Mouse (Mus musculus) CH12.LX (cell line): ENCODE results near the gene Mtif2. TPM values are rescaled to one million over a fixed set of nuclear protein-coding genes. Genes with fewer than 3 reads are reported as not detected.

Experiments used
- DNase-seq: peaks from one replicate; pipeline ENCODE4 v3.0.0-alpha.2; 2013; ENCODE audit errors: extremely low read depth
- H3K27ac ChIP-seq: 2 replicates; pipeline ENCODE4 v1.5.1; 2012; ENCODE audit warnings: low read depth, mild to moderate bottlenecking, control low read depth, moderate library complexity; ENCODE audit not compliant: insufficient read depth
- H3K27me3 ChIP-seq: replicated peaks from 2 replicates; pipeline ENCODE3; 2012; ENCODE audit warnings: inconsistent platforms
- H3K36me3 ChIP-seq, 2 experiments: replicated peaks in 1 of 2; 2 replicates each; pipeline versions ENCODE3 to v1.6.1; 2012; ENCODE audit warnings: inconsistent platforms in 1 of 2, low read length in 1 of 2, mild to moderate bottlenecking in 1 of 2, mixed read lengths in 1 of 2, moderate library complexity in 1 of 2; ENCODE audit not compliant: control insufficient read depth in 1 of 2, insufficient read depth in 1 of 2
- H3K4me1 ChIP-seq, 2 experiments: 2 replicates each; pipeline ENCODE4 v1.6.1; 2012; ENCODE audit warnings: inconsistent platforms in 1 of 2, moderate library complexity in 1 of 2; ENCODE audit not compliant: insufficient read depth in 2 of 2, control insufficient read depth in 1 of 2
- H3K4me2 ChIP-seq: 2 replicates; pipeline ENCODE4 v1.6.1; 2012; ENCODE audit warnings: low read depth, mild to moderate bottlenecking, control low read depth; ENCODE audit not compliant: poor library complexity, insufficient read depth, severe bottlenecking
- H3K4me3 ChIP-seq, 3 experiments: fragments of 150-350 bp in 1 of 3; sonication (generic) in 1 of 3; replicated peaks in 1 of 3; 2 replicates each; pipeline versions ENCODE3 to v1.5.1; 2011 to 2012; ENCODE audit warnings: low read depth in 2 of 3, low read length in 2 of 3, mild to moderate bottlenecking in 2 of 3, moderate library complexity in 2 of 3, control low read depth in 1 of 3, improper control_type of control experiment in 1 of 3, inconsistent platforms in 1 of 3, mixed read lengths in 1 of 3; ENCODE audit not compliant: poor library complexity in 1 of 3
- H3K79me2 ChIP-seq: replicated peaks from 2 replicates; pipeline ENCODE4 v1.6.1; 2012; ENCODE audit warnings: mild to moderate bottlenecking, moderate library complexity; ENCODE audit not compliant: control insufficient read depth, poor library complexity, insufficient read depth, severe bottlenecking; ENCODE audit errors: extremely low read depth
- H3K9ac ChIP-seq: 2 replicates; pipeline ENCODE4 v1.6.1; 2012; ENCODE audit warnings: low read depth, mild to moderate bottlenecking, control low read depth, moderate library complexity; ENCODE audit not compliant: insufficient read depth
- H3K9me3 ChIP-seq: replicated peaks from 2 replicates; pipeline ENCODE3; 2012; ENCODE audit warnings: low read length, inconsistent platforms, mixed read lengths
- BHLHE40 ChIP-seq: IDR thresholded peaks from 2 replicates; pipeline ENCODE4 v1.6.1; 2011; ENCODE audit warnings: mild to moderate bottlenecking, low read depth, low read length, improper control_type of control experiment
- CTCF ChIP-seq, 2 experiments: IDR thresholded peaks in 1 of 2; conservative IDR thresholded peaks in 1 of 2; 2 replicates each; pipeline ENCODE4 v1.5.1; 2011 to 2012; ENCODE audit warnings: low read depth in 2 of 2, low read length in 2 of 2, improper control_type of control experiment in 1 of 2, inconsistent platforms in 1 of 2, mild to moderate bottlenecking in 1 of 2, moderate library complexity in 1 of 2
- E2F4 ChIP-seq: IDR thresholded peaks from 2 replicates; pipeline ENCODE4 v1.6.1; 2011; ENCODE audit warnings: low read depth, low read length, improper control_type of control experiment; ENCODE audit not compliant: insufficient replicate concordance
- ELF1 ChIP-seq: IDR thresholded peaks from 2 replicates; pipeline ENCODE4 v1.6.1; 2014; ENCODE audit warnings: low read depth, mild to moderate bottlenecking, inconsistent platforms, low read length, improper control_type of control experiment
- EP300 ChIP-seq: IDR thresholded peaks from 2 replicates; pipeline ENCODE4 v1.6.1; 2011; ENCODE audit warnings: low read length, improper control_type of control experiment
- ETS1 ChIP-seq: conservative IDR thresholded peaks from 2 replicates; pipeline ENCODE4 v1.6.1; 2012; ENCODE audit warnings: low read depth, mild to moderate bottlenecking, inconsistent platforms, low read length, improper control_type of control experiment, moderate library complexity
- KAT2A ChIP-seq: IDR thresholded peaks from 2 replicates; pipeline ENCODE4 v1.6.1; 2012; ENCODE audit warnings: low read length, improper control_type of control experiment, inconsistent platforms; ENCODE audit not compliant: insufficient replicate concordance
- MAFK ChIP-seq: IDR thresholded peaks from 2 replicates; pipeline ENCODE4 v1.6.1; 2011; ENCODE audit warnings: low read length, improper control_type of control experiment; ENCODE audit not compliant: insufficient replicate concordance
- MAX ChIP-seq: IDR thresholded peaks from 2 replicates; pipeline ENCODE4 v1.6.1; 2011; ENCODE audit warnings: low read length, improper control_type of control experiment
- MAZ ChIP-seq: IDR thresholded peaks from 2 replicates; pipeline ENCODE4 v1.6.1; 2012; ENCODE audit warnings: low read depth, mild to moderate bottlenecking, inconsistent platforms, low read length, improper control_type of control experiment, moderate library complexity
- MYC ChIP-seq: IDR thresholded peaks from 2 replicates; pipeline ENCODE4 v1.6.1; 2011; ENCODE audit warnings: low read depth, mild to moderate bottlenecking, improper control_type of control experiment, low read length
- NELFE ChIP-seq: IDR thresholded peaks from 2 replicates; pipeline ENCODE4 v1.6.1; 2011; ENCODE audit warnings: low read depth, low read length, improper control_type of control experiment
- PAX5 ChIP-seq: IDR thresholded peaks from 2 replicates; pipeline ENCODE4 v1.6.1; 2012; ENCODE audit warnings: low read length, inconsistent platforms, mixed read lengths
- RCOR1 ChIP-seq: conservative IDR thresholded peaks from 2 replicates; pipeline ENCODE4 v1.6.1; 2012; ENCODE audit warnings: low read depth, mild to moderate bottlenecking, inconsistent platforms, low read length, improper control_type of control experiment
- SMC3 ChIP-seq: IDR thresholded peaks from 2 replicates; pipeline ENCODE4 v1.6.1; 2011; ENCODE audit warnings: low read depth, low read length, improper control_type of control experiment
- TCF12 ChIP-seq: IDR thresholded peaks from 2 replicates; pipeline ENCODE4 v1.6.1; 2014; ENCODE audit warnings: low read depth, mild to moderate bottlenecking, inconsistent platforms, low read length, improper control_type of control experiment
- UBTF ChIP-seq: IDR thresholded peaks from 2 replicates; pipeline ENCODE4 v1.6.1; 2012; ENCODE audit warnings: low read depth, mild to moderate bottlenecking, inconsistent platforms, low read length, improper control_type of control experiment, moderate library complexity
- USF2 ChIP-seq: conservative IDR thresholded peaks from 2 replicates; pipeline ENCODE4 v1.6.1; 2011; ENCODE audit warnings: low read depth, low read length, improper control_type of control experiment
- ZMIZ1 ChIP-seq: IDR thresholded peaks from 2 replicates; pipeline ENCODE4 v1.6.1; 2012; ENCODE audit warnings: low read depth, mild to moderate bottlenecking, inconsistent platforms, low read length, improper control_type of control experiment
- ZNF384 ChIP-seq: IDR thresholded peaks from 2 replicates; pipeline ENCODE4 v1.6.1; 2012; ENCODE audit warnings: low read depth, low read length, improper control_type of control experiment, inconsistent platforms
- dilution Hi-C: fragments of 300-500 bp; cut with MboI; formaldehyde crosslinking; loops from 2 replicates; pipeline ENCODE4 v1.14.3; 2020; ENCODE audit warnings: low sequenced_read_pairs; ENCODE audit not compliant: extremely low pct_unique_long_range_greater_than_20kb, extremely low pct_ligation_motif_present
- in situ Hi-C: fragments of 300-500 bp; cut with MboI; formaldehyde crosslinking; loops from 3 replicates; pipeline ENCODE4 v1.14.3; 2019; ENCODE audit warnings: low sequenced_read_pairs, low pct_ligation_motif_present, low pct_unique_long_range_greater_than_20kb, mixed read lengths
- polyA plus RNA-seq: library from polyadenylated mRNA; unstranded; fragments of >175 nt; gene quantifications from 2 replicates; pipeline ENCODE4 v1.2.1, GENCODE M21; 2012; ENCODE audit warnings: low read depth; ENCODE audit not compliant: insufficient read length
- total RNA-seq, 2 experiments: library from RNA; depleted of rRNA; stranded (reverse); fragments of 300-350 nt in 1 of 2; fragments of >200 nt in 1 of 2; gene quantifications; 2 replicates each; pipeline ENCODE4 v1.2.3; 2012 to 2014

Gene Mtif2
- total and polyA plus RNA-seq, 3 experiments, result 38.3 to 68.9 (median 41.7) TPM

GRCm38 (mm10) chr11:29563406-29563805 lies 37.2 kb downstream of the Mtif2 start:
- in situ Hi-C loops, result no loop called here
- dilution Hi-C loops, result no loop called here

GRCm38 (mm10) chr11:29571536-29571935 lies 45.3 kb downstream of the Mtif2 start:
- H3K4me3 ChIP-seq, result no peak overlapping the region
- H3K9me3 ChIP-seq, result no peaks in the 10 kb centered on the region
- TF ChIP-seq BHLHE40 (no peak), MAFK (no peak), TCF12 (no peak), E2F4 (no peak), ELF1 (no peak), SMC3 (no peak), RCOR1 (no peak), ETS1 (no peak), ZNF384 (no peak), MAZ (no peak), ZMIZ1 (no peak), USF2 (no peak), PAX5 (no peak), MAX (no peak)
- TF ChIP-seq, all 38 proteins: peak for 0
- Histone ChIP-seq H3K4me1 (peaks cover 0 to 4% of the 10 kb centered on the region in 2 experiments; a peak in 1 of 4 replicates), H3K27me3 (no peaks in the 10 kb centered on the region), H3K4me2 (no peak overlapping the region), H3K9ac (no peak overlapping the region), H3K79me2 (no peaks in the 10 kb centered on the region; the same call in 1 of the 2 replicates), H3K27ac (no peak overlapping the region), H3K36me3 (peaks cover 0 to 33% of the 10 kb centered on the region in 2 experiments)
- no peak for DNase-seq
- dilution Hi-C loops (no loop called here), in situ Hi-C loops (loop anchor here (10.0 kb wide), 1 partner anchor 53 kb away; no protein-coding TSS in a partner anchor)

More at GRCm38 (mm10) chr11:29563406-29563805, 37.2 kb downstream of the Mtif2 start:
- Histone ChIP-seq H3K4me1 (peaks cover 8 to 32% of the 10 kb centered on the region in 2 experiments), H3K79me2 (no peaks in the 10 kb centered on the region; the same call in 1 of the 2 replicates), H3K4me2 (no peak overlapping the region), H3K36me3 (peaks cover 0 to 13% of the 10 kb centered on the region in 2 experiments), H3K9ac (no peak overlapping the region), H3K9me3 (no peaks in the 10 kb centered on the region), H3K27me3 (no peaks in the 10 kb centered on the region), H3K27ac (no peak overlapping the region), H3K4me3 (no peak overlapping the region)
- TF ChIP-seq RCOR1 (no peak), EP300 (no peak), NELFE (no peak), UBTF (no peak), PAX5 (no peak), CTCF (conservative IDR thresholded peaks at IDR 0.05 in 1 of 2, IDR thresholded peaks at IDR 0.05 in 1 of 2; ENCODE audit: low read depth in 2 of 2, low read length in 2 of 2) (no peak), KAT2A (no peak), MYC (no peak)
- no peak for DNase-seq
